Mouse (Mus musculus): ENCODE data around the gene Zdbf2. TPM values are rescaled to one million over a fixed set of nuclear protein-coding genes. Genes with fewer than 3 reads are reported as not detected.

Zdbf2 gene
- 25.7 and 30.6 TPM in 2 replicates for polyA plus RNA-seq (2014; fragmentation: Nextera tagmentation; extraction: Ambion mirVana)

DNA sequence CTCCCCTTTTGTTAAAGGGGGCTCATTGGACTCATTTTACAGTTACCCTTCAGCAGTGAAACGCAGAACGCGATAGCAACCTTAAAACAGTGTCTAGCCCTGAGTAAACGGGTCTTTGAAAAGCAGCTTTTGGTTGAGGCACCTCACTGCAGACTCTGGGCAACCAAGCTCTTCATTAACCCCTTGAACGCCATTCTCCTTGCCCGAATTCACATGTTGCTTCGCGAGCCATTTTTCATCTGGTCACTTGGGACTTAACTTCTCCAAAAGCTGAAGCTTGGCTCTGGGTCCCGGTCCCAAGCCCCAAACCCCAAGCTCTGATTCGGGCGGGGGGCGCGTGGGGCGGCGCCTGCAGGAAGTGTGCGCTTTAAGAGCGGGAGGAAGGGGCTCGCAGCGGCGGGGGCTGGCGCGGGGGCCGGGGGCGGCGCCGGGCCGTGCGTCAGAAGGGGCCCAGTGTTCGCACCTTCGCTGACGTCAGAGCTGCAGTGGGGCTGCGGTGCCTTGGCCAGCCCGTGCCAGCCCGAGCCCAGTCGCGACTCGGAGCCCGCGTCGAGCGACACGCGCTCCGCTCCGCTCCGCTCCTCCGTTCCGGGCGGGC, at the start of gene Zdbf2:
TSS of gene Zdbf2 (plus strand) at position 525 of the 598 bp plus-strand sequence.
- peak; percentile 79 for DNase-seq (ENCODE audit: low spot score)
- H3K27me3 ChIP-seq (replicated peaks; ENCODE audit: control insufficient read depth, insufficient read depth, low read length): peaks cover 78% of the 10 kb centered on the region
- peak; percentile 93 for ATAC-seq (ENCODE audit: low read depth)
- H3K4me2 ChIP-seq (ENCODE audit: low read depth, low read length): peak within 1 kb of the TSS; percentile 56
- peak within 1 kb of the TSS; percentile 87 for H3K9ac ChIP-seq (ENCODE audit: low read depth, low read length)
- H3K36me3 ChIP-seq (ENCODE audit: control insufficient read depth, insufficient read depth, low read length): no peaks in the 10 kb centered on the region
- WGBS: 1% methylated on average over 29 of the region's 49 CpGs
- H3K27ac ChIP-seq (replicated peaks; ENCODE audit: low read depth, low read length): peak within 1 kb of the TSS; percentile 88
- H3K4me1 ChIP-seq (ENCODE audit: control insufficient read depth, insufficient read depth, low read length): no peaks in the 10 kb centered on the region
- H3K4me3 ChIP-seq (ENCODE audit: low read depth, low read length): peak within 1 kb of the TSS; percentile 64
- H3K9me3 ChIP-seq (ENCODE audit: control insufficient read depth, low read length): no peaks in the 10 kb centered on the region

DNA sequence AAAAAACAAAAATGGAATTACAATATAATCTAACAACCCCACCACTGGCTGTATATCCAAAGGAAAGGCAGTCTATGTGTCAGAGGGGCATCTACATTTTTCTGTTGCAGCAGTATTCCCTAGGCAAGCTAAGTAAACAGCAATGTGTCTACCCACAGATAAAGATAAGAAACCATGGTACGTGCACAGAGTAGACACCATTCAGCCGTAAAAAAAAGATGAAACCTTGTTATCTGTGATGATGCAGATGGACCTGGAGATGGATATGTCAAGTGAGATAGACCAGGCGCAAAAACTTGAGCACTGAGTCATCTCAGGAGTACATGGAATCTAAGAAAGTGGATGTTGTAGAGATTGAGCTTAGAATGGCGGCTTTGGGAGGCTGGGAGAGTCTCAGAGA, 48.1 kb upstream of the Zdbf2 start:
- ATAC-seq (ENCODE audit: low read depth) (no peak), DNase-seq (ENCODE audit: low spot score) (no peak)
- Histone ChIP-seq H3K36me3 (ENCODE audit: control insufficient read depth, insufficient read depth, low read length) (no peaks in the 10 kb centered on the region), H3K4me3 (ENCODE audit: low read depth, low read length) (no peak overlapping the region), H3K27ac (replicated peaks; ENCODE audit: low read depth, low read length) (no peak overlapping the region), H3K4me1 (ENCODE audit: control insufficient read depth, insufficient read depth, low read length) (0 out of 2 replicates have a peak, but pooled peaks cover 4% of the 10 kb centered on the region), H3K9ac (ENCODE audit: low read depth, low read length) (no peak overlapping the region), H3K9me3 (ENCODE audit: control insufficient read depth, low read length) (no peaks in the 10 kb centered on the region), H3K27me3 (replicated peaks; ENCODE audit: control insufficient read depth, insufficient read depth, low read length) (no peaks in the 10 kb centered on the region), H3K4me2 (ENCODE audit: low read depth, low read length) (no peak overlapping the region)
- WGBS: 81% methylated on average over 4 of the region's 4 CpGs

- no peaks in the 10 kb centered on the region for H3K9me3 ChIP-seq (ENCODE audit: control insufficient read depth, low read length)
- ATAC-seq (ENCODE audit: low read depth): peak; percentile 79
- 12% methylated on average over 7 of the region's 7 CpGs for WGBS
These were observed 47.2 kb upstream of the Zdbf2 start for GRCm38 (mm10) chr1:63225890-63226289.

GRCm38 (mm10) chr1:63227241-63227640, 45.8 kb upstream of the Zdbf2 start:
- 63% methylated on average over 5 of the region's 5 CpGs for WGBS
- no peaks in the 10 kb centered on the region for H3K9me3 ChIP-seq (ENCODE audit: control insufficient read depth, low read length)

More at GRCm38 (mm10) chr1:63225890-63226289, 47.2 kb upstream of the Zdbf2 start:
- Histone ChIP-seq H3K4me3 (ENCODE audit: low read depth, low read length) (no peak overlapping the region), H3K9ac (ENCODE audit: low read depth, low read length) (no peak overlapping the region), H3K36me3 (ENCODE audit: control insufficient read depth, insufficient read depth, low read length) (no peaks in the 10 kb centered on the region), H3K27me3 (replicated peaks; ENCODE audit: control insufficient read depth, insufficient read depth, low read length) (no peaks in the 10 kb centered on the region), H3K4me2 (ENCODE audit: low read depth, low read length) (no peak overlapping the region), H3K4me1 (ENCODE audit: control insufficient read depth, insufficient read depth, low read length) (0 out of 2 replicates have a peak, but pooled peaks cover 4% of the 10 kb centered on the region), H3K27ac (replicated peaks; ENCODE audit: low read depth, low read length) (no peak overlapping the region)
- DNase-seq (ENCODE audit: low spot score): peak; percentile 79

DNA sequence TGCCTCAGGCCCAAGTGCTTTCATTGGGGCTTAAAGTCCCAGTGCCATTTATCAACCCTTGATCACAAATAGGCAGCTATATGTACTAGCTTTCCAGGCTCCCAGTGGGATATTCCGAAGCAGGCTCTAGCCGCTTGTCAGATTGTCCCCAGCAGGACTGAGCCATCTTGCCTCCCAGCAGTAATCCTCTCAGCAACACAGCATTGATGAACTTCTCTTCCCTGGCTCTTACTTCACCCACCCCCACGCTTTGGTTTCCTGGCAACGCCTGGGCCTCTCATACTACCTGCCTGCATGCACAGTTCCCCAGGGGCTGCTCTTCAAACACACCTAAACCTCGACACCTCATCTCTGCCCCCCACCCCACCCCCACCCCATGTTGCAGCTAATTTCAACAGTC, 35.7 kb upstream of the Zdbf2 start:
- Histone ChIP-seq H3K27ac (replicated peaks; ENCODE audit: low read depth, low read length) (no peak overlapping the region), H3K36me3 (ENCODE audit: control insufficient read depth, insufficient read depth, low read length) (no peaks in the 10 kb centered on the region), H3K9me3 (ENCODE audit: control insufficient read depth, low read length) (no peaks in the 10 kb centered on the region), H3K27me3 (replicated peaks; ENCODE audit: control insufficient read depth, insufficient read depth, low read length) (no peaks in the 10 kb centered on the region), H3K4me2 (ENCODE audit: low read depth, low read length) (no peak overlapping the region), H3K4me1 (ENCODE audit: control insufficient read depth, insufficient read depth, low read length) (no peaks in the 10 kb centered on the region), H3K9ac (ENCODE audit: low read depth, low read length) (no peak overlapping the region), H3K4me3 (ENCODE audit: low read depth, low read length) (no peak overlapping the region)
- DNase-seq (ENCODE audit: low spot score) (no peak), ATAC-seq (ENCODE audit: low read depth) (0 out of 2 replicates have a peak, but pooled peaks have one; percentile 37)
- 16% methylated on average over 5 of the region's 5 CpGs for WGBS

More at GRCm38 (mm10) chr1:63227241-63227640, 45.8 kb upstream of the Zdbf2 start:
- H3K9ac ChIP-seq (ENCODE audit: low read depth, low read length): no peak overlapping the region
- ATAC-seq (ENCODE audit: low read depth) (no peak), DNase-seq (ENCODE audit: low spot score) (no peak)
- no peak overlapping the region for H3K4me3 ChIP-seq (ENCODE audit: low read depth, low read length)
- no peak overlapping the region for H3K4me2 ChIP-seq (ENCODE audit: low read depth, low read length)
- H3K4me1 ChIP-seq (ENCODE audit: control insufficient read depth, insufficient read depth, low read length): 0 out of 2 replicates have a peak, but pooled peaks cover 4% of the 10 kb centered on the region
- no peak overlapping the region for H3K27ac ChIP-seq (replicated peaks; ENCODE audit: low read depth, low read length)
- H3K27me3 ChIP-seq (replicated peaks; ENCODE audit: control insufficient read depth, insufficient read depth, low read length): no peaks in the 10 kb centered on the region
- no peaks in the 10 kb centered on the region for H3K36me3 ChIP-seq (ENCODE audit: control insufficient read depth, insufficient read depth, low read length)

DNA sequence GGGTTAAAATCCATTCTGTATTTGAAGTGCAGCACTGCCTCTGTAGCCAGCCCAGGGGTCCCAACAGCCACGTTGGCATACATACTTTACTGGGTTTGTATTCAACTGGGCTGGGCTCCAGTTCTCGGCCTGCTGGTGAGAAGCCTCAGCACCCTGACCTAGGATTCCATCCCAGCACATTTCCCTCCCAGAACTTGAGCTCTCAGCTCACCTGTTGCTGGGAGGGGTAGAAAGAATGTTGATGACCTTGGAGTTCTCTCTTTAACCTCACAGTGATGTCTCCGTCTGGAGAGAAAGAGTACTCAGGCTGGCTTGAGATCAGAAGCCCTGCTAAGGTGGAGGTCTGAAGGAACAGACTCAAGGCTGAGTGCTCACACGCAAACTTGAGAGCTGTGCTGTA, 33.8 kb upstream of the Zdbf2 start:
- H3K9me3 ChIP-seq (ENCODE audit: control insufficient read depth, low read length): no peaks in the 10 kb centered on the region
- no peak overlapping the region for H3K4me2 ChIP-seq (ENCODE audit: low read depth, low read length)
- no peaks in the 10 kb centered on the region for H3K27me3 ChIP-seq (replicated peaks; ENCODE audit: control insufficient read depth, insufficient read depth, low read length)
- no peak overlapping the region for H3K4me3 ChIP-seq (ENCODE audit: low read depth, low read length)
- H3K4me1 ChIP-seq (ENCODE audit: control insufficient read depth, insufficient read depth, low read length): no peaks in the 10 kb centered on the region
- peak overlapping the region; percentile 39; the same call in 1 of the 2 replicates for H3K27ac ChIP-seq (replicated peaks; ENCODE audit: low read depth, low read length)
- ATAC-seq (ENCODE audit: low read depth) (peak; percentile 26; the same call in 1 of the 2 replicates), DNase-seq (ENCODE audit: low spot score) (no peak)
- H3K36me3 ChIP-seq (ENCODE audit: control insufficient read depth, insufficient read depth, low read length): no peaks in the 10 kb centered on the region
- 58% methylated on average over 4 of the region's 4 CpGs for WGBS
- H3K9ac ChIP-seq (ENCODE audit: low read depth, low read length): no peak overlapping the region

GRCm38 (mm10) chr1:63239751-63240150, 33.3 kb upstream of the Zdbf2 start:
- ATAC-seq (ENCODE audit: low read depth) (peak; percentile 77; the same call in 1 of the 2 replicates), DNase-seq (ENCODE audit: low spot score) (peak; percentile 70)
- Histone ChIP-seq H3K4me3 (ENCODE audit: low read depth, low read length) (no peak overlapping the region), H3K9ac (ENCODE audit: low read depth, low read length) (no peak overlapping the region), H3K27ac (replicated peaks; ENCODE audit: low read depth, low read length) (peak overlapping the region; percentile 39; the same call in 1 of the 2 replicates), H3K4me1 (ENCODE audit: control insufficient read depth, insufficient read depth, low read length) (no peaks in the 10 kb centered on the region), H3K27me3 (replicated peaks; ENCODE audit: control insufficient read depth, insufficient read depth, low read length) (peaks cover under 1% of the 10 kb centered on the region; the same call in 1 of the 2 replicates), H3K4me2 (ENCODE audit: low read depth, low read length) (no peak overlapping the region), H3K36me3 (ENCODE audit: control insufficient read depth, insufficient read depth, low read length) (no peaks in the 10 kb centered on the region), H3K9me3 (ENCODE audit: control insufficient read depth, low read length) (no peaks in the 10 kb centered on the region)
- 82% methylated on average over 8 of the region's 8 CpGs for WGBS

GRCm38 (mm10) chr1:63243854-63244253, 29.2 kb upstream of the Zdbf2 start:
- 66% methylated on average over 4 of the region's 4 CpGs for WGBS
- Histone ChIP-seq H3K9me3 (ENCODE audit: control insufficient read depth, low read length) (no peaks in the 10 kb centered on the region), H3K27me3 (replicated peaks; ENCODE audit: control insufficient read depth, insufficient read depth, low read length) (peaks cover 39% of the 10 kb centered on the region), H3K36me3 (ENCODE audit: control insufficient read depth, insufficient read depth, low read length) (no peaks in the 10 kb centered on the region), H3K9ac (ENCODE audit: low read depth, low read length) (no peak overlapping the region), H3K4me1 (ENCODE audit: control insufficient read depth, insufficient read depth, low read length) (peaks cover 3% of the 10 kb centered on the region; the same call in 1 of the 2 replicates), H3K4me2 (ENCODE audit: low read depth, low read length) (no peak overlapping the region), H3K4me3 (ENCODE audit: low read depth, low read length) (no peak overlapping the region), H3K27ac (replicated peaks; ENCODE audit: low read depth, low read length) (no peak overlapping the region)
- DNase-seq (ENCODE audit: low spot score) (no peak), ATAC-seq (ENCODE audit: low read depth) (no peak)
